Mouse (Mus musculus): ENCODE data around the gene Plagl2. TPM values are rescaled to one million over a fixed set of nuclear protein-coding genes. Genes with fewer than 3 reads are reported as not detected.

Plagl2 gene
- polyA plus RNA-seq, 1 experiment from 2014 or later, result 6.9 TPM

- ATAC-seq (ENCODE audit: low FRiP score, low TSS enrichment), result no peak
- peaks cover 36% of the 10 kb centered on the region for H3K36me3 ChIP-seq (ENCODE audit: control insufficient read depth, insufficient read depth, low read length)
These were observed 42.1 kb downstream of the Plagl2 start for GRCm38 (mm10) chr2:153199114-153199513.

GRCm38 (mm10) chr2:153198485-153198884, 42.7 kb downstream of the Plagl2 start:
- 62% methylated on average over 5 of the region's 5 CpGs for WGBS
- DNase-seq (ENCODE audit: low spot score), result no peak
- no peak overlapping the region for H3K4me2 ChIP-seq (replicated peaks; ENCODE audit: low read depth)

More at GRCm38 (mm10) chr2:153199114-153199513, 42.1 kb downstream of the Plagl2 start:
- Histone ChIP-seq H3K9ac (ENCODE audit: low read length) (no peak overlapping the region), H3K4me2 (replicated peaks; ENCODE audit: low read depth) (no peak overlapping the region), H3K9me3 (ENCODE audit: control insufficient read depth, low read length) (no peaks in the 10 kb centered on the region), H3K27me3 (ENCODE audit: control insufficient read depth, insufficient read depth, low read length) (no peaks in the 10 kb centered on the region), H3K4me3 (ENCODE audit: low read depth, low read length) (no peak overlapping the region), H3K4me1 (replicated peaks; ENCODE audit: control insufficient read depth, insufficient read depth) (no peaks in the 10 kb centered on the region), H3K27ac (replicated peaks) (no peak overlapping the region)
- no peak for TF ChIP-seq CTCF (IDR thresholded peaks at IDR 0.05; ENCODE audit: low read depth)
- no peak for TF ChIP-seq EP300 (optimal IDR thresholded peaks at IDR 0.05)
- 85% methylated on average over 2 of the region's 2 CpGs for WGBS
- DNase-seq (ENCODE audit: low spot score), result no peak

GRCm38 (mm10) chr2:153194255-153194654, 47.0 kb downstream of the Plagl2 start:
- Histone ChIP-seq H3K4me1 (replicated peaks; ENCODE audit: control insufficient read depth, insufficient read depth) (no peaks in the 10 kb centered on the region), H3K27me3 (ENCODE audit: control insufficient read depth, insufficient read depth, low read length) (no peaks in the 10 kb centered on the region), H3K4me2 (replicated peaks; ENCODE audit: low read depth) (no peak overlapping the region), H3K4me3 (ENCODE audit: low read depth, low read length) (no peak overlapping the region), H3K9me3 (ENCODE audit: control insufficient read depth, low read length) (no peaks in the 10 kb centered on the region), H3K9ac (ENCODE audit: low read length) (no peak overlapping the region), H3K27ac (replicated peaks) (no peak overlapping the region), H3K36me3 (ENCODE audit: control insufficient read depth, insufficient read depth, low read length) (peaks cover 42% of the 10 kb centered on the region)
- no peak for ATAC-seq (ENCODE audit: low FRiP score, low TSS enrichment)
- DNase-seq (ENCODE audit: low spot score), result no peak
- WGBS, result 93% methylated on average over 3 of the region's 3 CpGs
- TF ChIP-seq CTCF (IDR thresholded peaks at IDR 0.05; ENCODE audit: low read depth) (no peak), EP300 (optimal IDR thresholded peaks at IDR 0.05) (no peak)

More at GRCm38 (mm10) chr2:153198485-153198884, 42.7 kb downstream of the Plagl2 start:
- Histone ChIP-seq H3K27me3 (ENCODE audit: control insufficient read depth, insufficient read depth, low read length) (no peaks in the 10 kb centered on the region), H3K36me3 (ENCODE audit: control insufficient read depth, insufficient read depth, low read length) (peaks cover 35% of the 10 kb centered on the region), H3K9ac (ENCODE audit: low read length) (no peak overlapping the region), H3K4me3 (ENCODE audit: low read depth, low read length) (no peak overlapping the region), H3K27ac (replicated peaks) (no peak overlapping the region), H3K4me1 (replicated peaks; ENCODE audit: control insufficient read depth, insufficient read depth) (no peaks in the 10 kb centered on the region), H3K9me3 (ENCODE audit: control insufficient read depth, low read length) (no peaks in the 10 kb centered on the region)
- ATAC-seq (ENCODE audit: low FRiP score, low TSS enrichment), result no peak
- TF ChIP-seq CTCF (IDR thresholded peaks at IDR 0.05; ENCODE audit: low read depth) (no peak), EP300 (optimal IDR thresholded peaks at IDR 0.05) (no peak)

DNA sequence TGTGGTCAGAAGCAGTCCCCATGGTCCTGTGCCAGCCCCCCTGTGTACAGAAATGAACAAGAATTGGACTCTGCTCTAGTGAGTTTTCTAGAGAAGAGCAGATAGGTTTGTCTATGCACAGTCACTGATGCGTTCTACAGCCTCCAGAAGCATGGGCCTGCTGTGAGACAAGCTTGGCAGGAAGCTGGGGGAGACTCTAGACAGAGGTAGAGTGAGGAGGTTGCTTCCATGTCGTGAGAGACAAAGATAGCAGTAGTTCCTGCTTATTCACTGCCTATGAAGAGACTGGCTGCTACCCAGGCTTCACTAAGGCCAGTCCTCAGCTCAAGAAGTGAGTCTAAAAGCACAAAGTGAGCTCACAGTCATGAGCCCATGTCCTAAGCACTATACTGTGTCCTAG, 50.0 kb downstream of the Plagl2 start:
- Histone ChIP-seq H3K9ac (ENCODE audit: low read length) (no peak overlapping the region), H3K9me3 (ENCODE audit: control insufficient read depth, low read length) (no peaks in the 10 kb centered on the region), H3K4me2 (replicated peaks; ENCODE audit: low read depth) (no peak overlapping the region), H3K27ac (replicated peaks) (no peak overlapping the region), H3K4me3 (ENCODE audit: low read depth, low read length) (no peak overlapping the region), H3K36me3 (ENCODE audit: control insufficient read depth, insufficient read depth, low read length) (peaks cover 55% of the 10 kb centered on the region), H3K27me3 (ENCODE audit: control insufficient read depth, insufficient read depth, low read length) (no peaks in the 10 kb centered on the region), H3K4me1 (replicated peaks; ENCODE audit: control insufficient read depth, insufficient read depth) (no peaks in the 10 kb centered on the region)
- TF ChIP-seq CTCF (IDR thresholded peaks at IDR 0.05; ENCODE audit: low read depth), result no peak
- TF ChIP-seq EP300 (optimal IDR thresholded peaks at IDR 0.05), result no peak
- 87% methylated on average over 2 of the region's 2 CpGs for WGBS
- ATAC-seq (ENCODE audit: low FRiP score, low TSS enrichment), result no peak
- no peak for DNase-seq (ENCODE audit: low spot score)

GRCm38 (mm10) chr2:153187848-153188247, 53.4 kb downstream of the Plagl2 start:
- no peak for TF ChIP-seq EP300 (optimal IDR thresholded peaks at IDR 0.05)
- no peak for TF ChIP-seq CTCF (IDR thresholded peaks at IDR 0.05; ENCODE audit: low read depth)
- no peaks in the 10 kb centered on the region for H3K4me1 ChIP-seq (replicated peaks; ENCODE audit: control insufficient read depth, insufficient read depth)
- no peak overlapping the region for H3K9ac ChIP-seq (ENCODE audit: low read length)
- no peak overlapping the region for H3K4me3 ChIP-seq (ENCODE audit: low read depth, low read length)
- DNase-seq (ENCODE audit: low spot score) (no peak), ATAC-seq (ENCODE audit: low FRiP score, low TSS enrichment) (no peak)
- H3K36me3 ChIP-seq (ENCODE audit: control insufficient read depth, insufficient read depth, low read length), result peaks cover 51% of the 10 kb centered on the region
- no peaks in the 10 kb centered on the region for H3K9me3 ChIP-seq (ENCODE audit: control insufficient read depth, low read length)
- H3K4me2 ChIP-seq (replicated peaks; ENCODE audit: low read depth), result no peak overlapping the region
- H3K27me3 ChIP-seq (ENCODE audit: control insufficient read depth, insufficient read depth, low read length), result no peaks in the 10 kb centered on the region
- H3K27ac ChIP-seq (replicated peaks), result no peak overlapping the region
- 67% methylated on average over 2 of the region's 2 CpGs for WGBS

DNA sequence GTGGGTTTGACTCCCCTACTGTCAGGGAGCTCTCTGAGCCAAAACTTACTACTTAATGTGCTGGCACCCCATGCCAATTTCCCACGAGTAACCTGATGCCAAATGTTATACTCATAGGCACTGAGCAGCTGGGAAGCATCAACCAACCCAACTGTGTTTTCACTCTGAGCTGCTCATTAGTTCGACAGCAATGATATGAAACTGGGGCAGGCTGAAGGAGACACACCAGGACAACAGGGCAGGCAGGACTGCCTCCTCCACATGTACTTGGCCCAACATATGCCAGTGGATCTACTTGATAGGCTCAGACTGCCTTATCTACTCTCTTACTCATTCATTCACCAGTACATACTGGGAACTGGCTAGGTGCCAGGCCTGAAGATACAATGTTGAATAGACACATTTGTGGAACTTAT, 55.0 kb downstream of the Plagl2 start:
- H3K9me3 ChIP-seq (ENCODE audit: control insufficient read depth, low read length), result no peaks in the 10 kb centered on the region
- peak; percentile 76; the same call in 1 of the 2 replicates for ATAC-seq (ENCODE audit: low FRiP score, low TSS enrichment)
- no peaks in the 10 kb centered on the region for H3K27me3 ChIP-seq (ENCODE audit: control insufficient read depth, insufficient read depth, low read length)
- DNase-seq (ENCODE audit: low spot score), result peak; percentile 61
- no peak overlapping the region for H3K27ac ChIP-seq (replicated peaks)
- no peak overlapping the region for H3K4me3 ChIP-seq (ENCODE audit: low read depth, low read length)
- WGBS, result 55% methylated on average over 2 of the region's 2 CpGs
- H3K36me3 ChIP-seq (ENCODE audit: control insufficient read depth, insufficient read depth, low read length), result peaks cover 42% of the 10 kb centered on the region
- no peaks in the 10 kb centered on the region for H3K4me1 ChIP-seq (replicated peaks; ENCODE audit: control insufficient read depth, insufficient read depth)
- TF ChIP-seq EP300 (optimal IDR thresholded peaks at IDR 0.05), result no peak
- no peak for TF ChIP-seq CTCF (IDR thresholded peaks at IDR 0.05; ENCODE audit: low read depth)
- H3K4me2 ChIP-seq (replicated peaks; ENCODE audit: low read depth), result no peak overlapping the region
- no peak overlapping the region for H3K9ac ChIP-seq (ENCODE audit: low read length)
